Mouse (Mus musculus) embryonic fibroblast, embryonic 13.5 days (primary cell): ENCODE results near the gene Faxc. TPM values are rescaled to one million over a fixed set of nuclear protein-coding genes. Genes with fewer than 3 reads are reported as not detected.

Experiments
- H3K27ac ChIP-seq: 2 replicates; pipeline ENCODE4 v1.5.1; 2012; ENCODE audit warnings: low read length, control low read depth, inconsistent platforms; ENCODE audit not compliant: insufficient read depth
- H3K4me1 ChIP-seq: 2 replicates; pipeline ENCODE4 v1.6.1; 2011; ENCODE audit warnings: low read length; ENCODE audit not compliant: control insufficient read depth, insufficient read depth
- H3K4me3 ChIP-seq: 2 replicates; pipeline ENCODE4 v1.5.1; 2011; ENCODE audit warnings: mild to moderate bottlenecking, control low read depth, low read length; ENCODE audit not compliant: insufficient read depth
- CTCF ChIP-seq: IDR thresholded peaks from 2 replicates; pipeline ENCODE4 v1.5.1; 2011; ENCODE audit warnings: mild to moderate bottlenecking, control low read depth, low read length, moderate library complexity, borderline replicate concordance; ENCODE audit not compliant: insufficient read depth
- POLR2A ChIP-seq: IDR thresholded peaks from 2 replicates; pipeline ENCODE4 v1.6.1; 2011; ENCODE audit warnings: low read depth, mild to moderate bottlenecking, control low read depth, low read length, moderate library complexity
- polyA plus RNA-seq: library from polyadenylated mRNA; stranded (reverse); fragments of >200 nt; gene quantifications from 2 replicates; pipeline ENCODE4 v1.2.4, GENCODE M21; 2011; ENCODE audit warnings: low read depth; ENCODE audit not compliant: missing spikeins, insufficient read length

Gene Faxc
- polyA plus RNA-seq, 1 experiment: 18.2 TPM

- Histone ChIP-seq H3K27ac (no peak overlapping the region), H3K4me3 (no peak overlapping the region), H3K4me1 (no peaks in the 10 kb centered on the region; the same call in 1 of the 2 replicates)
- no peak for TF ChIP-seq POLR2A
- TF ChIP-seq CTCF: no peak
These were observed 59.6 kb downstream of the Faxc start for GRCm38 (mm10) chr4:21990580-21991235.

GRCm38 (mm10) chr4:22017656-22018379, 86.7 kb downstream of the Faxc start:
- no peak overlapping the region for H3K27ac ChIP-seq
- TF ChIP-seq CTCF (no peak), POLR2A (no peak)
- H3K4me1 ChIP-seq: no peaks in the 10 kb centered on the region
- H3K4me3 ChIP-seq: no peak overlapping the region

- H3K27ac ChIP-seq: no peak overlapping the region
- TF ChIP-seq POLR2A (no peak), CTCF (no peak)
- no peak overlapping the region for H3K4me3 ChIP-seq
- no peaks in the 10 kb centered on the region for H3K4me1 ChIP-seq
These were observed 87.3 kb downstream of the Faxc start for GRCm38 (mm10) chr4:22018414-22018813.

DNA sequence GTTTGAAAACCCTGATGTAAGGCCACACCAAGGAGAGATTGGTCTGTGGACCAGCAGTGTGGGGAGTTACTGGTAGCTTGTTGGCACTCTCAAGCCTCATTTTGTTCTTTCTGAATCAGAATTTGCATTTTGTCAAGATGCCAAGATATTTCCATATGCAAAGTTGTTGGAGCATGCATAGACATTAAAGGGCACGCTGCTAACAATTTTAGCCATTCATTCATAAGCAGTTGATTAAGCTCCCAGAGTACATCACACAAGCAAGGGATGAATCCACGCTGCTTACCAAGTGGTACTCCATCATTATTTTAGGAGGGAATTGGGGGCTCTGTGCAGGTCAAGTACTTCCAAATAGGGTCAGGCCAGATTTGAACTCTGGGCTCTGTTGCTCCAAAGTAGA, 98.8 kb downstream of the Faxc start:
- H3K27ac ChIP-seq: no peak overlapping the region
- no peak for TF ChIP-seq CTCF
- TF ChIP-seq POLR2A: no peak
- H3K4me1 ChIP-seq: no peaks in the 10 kb centered on the region
- H3K4me3 ChIP-seq: no peak overlapping the region

Other genes starting within 250 kb of the Faxc start
- gene Prdm13, start 245.4 kb upstream of the Faxc start, polyA plus RNA-seq: not detected in 2 replicates
- gene Ccnc, start 203.6 kb upstream of the Faxc start, polyA plus RNA-seq: 45.0 and 49.6 TPM in 2 replicates
- gene Usp45, start 164.2 kb upstream of the Faxc start, polyA plus RNA-seq: 23.9 and 24.6 TPM in 2 replicates
- gene Tstd3, start 164.1 kb upstream of the Faxc start, polyA plus RNA-seq: 15.1 and 18.3 TPM in 2 replicates
- gene Pnisr, start 83.7 kb upstream of the Faxc start, polyA plus RNA-seq: 103 and 137 TPM in 2 replicates
- gene Coq3, start 51.7 kb upstream of the Faxc start, polyA plus RNA-seq: 11.5 and 11.9 TPM in 2 replicates